Mouse (Mus musculus) E14TG2a.4 (cell line): ENCODE measurements around the gene Tmx2.
A peak's percentile ranks its signal among the peaks of the same experiment; 100 is the strongest.

ENCODE experiments used
- H3K27me3 ChIP-seq: 2 replicates; pipeline ENCODE4 v1.6.1; 2014; ENCODE audit warnings: low read length, control low read depth; ENCODE audit not compliant: insufficient read depth
- H3K36me3 ChIP-seq: 2 replicates; pipeline ENCODE4 v1.6.1; 2014; ENCODE audit warnings: low read length, control low read depth; ENCODE audit not compliant: insufficient read depth
- H3K4me1 ChIP-seq: replicated peaks from 2 replicates; pipeline ENCODE4 v1.6.1; 2014; ENCODE audit warnings: low read depth, low read length, control low read depth
- H3K4me3 ChIP-seq: replicated peaks from 2 replicates; pipeline ENCODE4 v1.5.1; 2014; ENCODE audit warnings: mild to moderate bottlenecking, low read length
- H3K9me3 ChIP-seq: 2 replicates; pipeline ENCODE4 v1.6.1; 2014; ENCODE audit warnings: low read length, control low read depth
- CTCF ChIP-seq: conservative IDR thresholded peaks from 2 replicates; pipeline ENCODE4 v1.5.1; 2014; ENCODE audit warnings: low read length
- NANOG ChIP-seq: IDR thresholded peaks from 2 replicates; pipeline ENCODE4 v1.6.1; 2014; ENCODE audit warnings: borderline replicate concordance, low read length, mixed read lengths
- POU5F1 ChIP-seq: IDR thresholded peaks from 2 replicates; pipeline ENCODE4 v1.6.1; 2014; ENCODE audit warnings: low read length, borderline replicate concordance

The Tmx2 gene

GRCm38 (mm10) chr2:84650464-84651195, 28.3 kb downstream of the Tmx2 start, which contains the start of gene Ctnnd1:
TSS of gene Ctnnd1 (minus strand) at chr2:84650765.
- no peaks in the 10 kb centered on the region for H3K27me3 ChIP-seq
- peak within 1 kb of the TSS; percentile 89 for H3K4me3 ChIP-seq
- H3K9me3 ChIP-seq = no peaks in the 10 kb centered on the region
- TF ChIP-seq NANOG = no peak
- TF ChIP-seq POU5F1 = no peak
- TF ChIP-seq CTCF = no peak
- peaks cover 42% of the 10 kb centered on the region for H3K4me1 ChIP-seq
- 0 out of 2 replicates have a peak, but pooled peaks cover 10% of the 10 kb centered on the region for H3K36me3 ChIP-seq

GRCm38 (mm10) chr2:84649674-84650073, 29.3 kb downstream of the Tmx2 start:
- Histone ChIP-seq H3K36me3 (0 out of 2 replicates have a peak, but pooled peaks cover 10% of the 10 kb centered on the region), H3K9me3 (no peaks in the 10 kb centered on the region), H3K27me3 (no peaks in the 10 kb centered on the region), H3K4me3 (peak overlapping the region; percentile 89), H3K4me1 (peaks cover 42% of the 10 kb centered on the region)
- TF ChIP-seq CTCF (no peak), NANOG (no peak), POU5F1 (no peak)

GRCm38 (mm10) chr2:84648369-84648768, 30.6 kb downstream of the Tmx2 start:
- Histone ChIP-seq H3K9me3 (no peaks in the 10 kb centered on the region), H3K4me3 (peak overlapping the region; percentile 89), H3K36me3 (0 out of 2 replicates have a peak, but pooled peaks cover 10% of the 10 kb centered on the region), H3K27me3 (no peaks in the 10 kb centered on the region), H3K4me1 (peaks cover 55% of the 10 kb centered on the region)
- no peak for TF ChIP-seq CTCF
- no peak for TF ChIP-seq POU5F1
- no peak for TF ChIP-seq NANOG

- TF ChIP-seq NANOG (no peak), POU5F1 (no peak), CTCF (no peak)
- H3K36me3 ChIP-seq = peaks cover 13% of the 10 kb centered on the region
- peaks cover 66% of the 10 kb centered on the region for H3K4me1 ChIP-seq
- no peak overlapping the region for H3K4me3 ChIP-seq
- H3K27me3 ChIP-seq = no peaks in the 10 kb centered on the region
- H3K9me3 ChIP-seq = no peaks in the 10 kb centered on the region
Observed at GRCm38 (mm10) chr2:84647051-84647568, 31.8 kb downstream of the Tmx2 start.

GRCm38 (mm10) chr2:84646138-84646537, 32.8 kb downstream of the Tmx2 start:
- Histone ChIP-seq H3K27me3 (no peaks in the 10 kb centered on the region), H3K9me3 (no peaks in the 10 kb centered on the region), H3K4me1 (peaks cover 74% of the 10 kb centered on the region), H3K4me3 (no peak overlapping the region), H3K36me3 (peaks cover 16% of the 10 kb centered on the region)
- no peak for TF ChIP-seq POU5F1
- TF ChIP-seq NANOG = no peak
- TF ChIP-seq CTCF = no peak

DNA sequence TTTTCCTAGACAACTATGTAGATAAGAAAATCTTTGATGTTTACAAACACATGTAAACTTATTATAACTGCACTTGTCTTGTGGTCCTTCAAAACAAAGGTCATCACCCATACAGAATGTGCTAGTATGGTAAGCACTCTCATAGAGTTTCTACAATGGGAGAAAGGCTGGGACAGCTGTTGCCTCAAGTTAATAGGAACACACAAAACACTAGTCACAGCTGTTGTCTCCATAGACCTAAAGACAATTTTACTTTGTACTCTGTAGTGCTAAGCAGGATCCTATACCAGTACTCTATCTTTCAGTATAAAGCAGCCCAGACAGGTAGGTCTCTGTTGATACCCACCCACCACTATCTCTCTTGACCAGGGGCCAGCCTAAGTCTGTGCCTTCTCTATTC, 38.1 kb downstream of the Tmx2 start:
- Histone ChIP-seq H3K4me1 (peaks cover 83% of the 10 kb centered on the region), H3K36me3 (peaks cover 12% of the 10 kb centered on the region), H3K27me3 (no peaks in the 10 kb centered on the region), H3K9me3 (no peaks in the 10 kb centered on the region), H3K4me3 (no peak overlapping the region)
- TF ChIP-seq NANOG = no peak
- TF ChIP-seq CTCF = no peak
- no peak for TF ChIP-seq POU5F1

GRCm38 (mm10) chr2:84638428-84639220, 40.3 kb downstream of the Tmx2 start:
- Histone ChIP-seq H3K27me3 (no peaks in the 10 kb centered on the region), H3K4me3 (no peak overlapping the region), H3K9me3 (no peaks in the 10 kb centered on the region), H3K36me3 (peaks cover 12% of the 10 kb centered on the region), H3K4me1 (peaks cover 93% of the 10 kb centered on the region)
- no peak for TF ChIP-seq CTCF
- TF ChIP-seq POU5F1 = no peak
- no peak for TF ChIP-seq NANOG
